Mouse (Mus musculus) CH12.LX (cell line): ENCODE measurements around the gene Gm49333.

Experiments used
- CHD2 ChIP-seq: IDR thresholded peaks from 2 replicates; pipeline ENCODE4 v1.6.1; 2011; ENCODE audit warnings: low read length, improper control_type of control experiment
- CTCF ChIP-seq, 2 experiments: IDR thresholded peaks in 1 of 2; conservative IDR thresholded peaks in 1 of 2; 2 replicates each; pipeline ENCODE4 v1.5.1; 2011 to 2012; ENCODE audit warnings: low read depth in 2 of 2, low read length in 2 of 2, improper control_type of control experiment in 1 of 2, inconsistent platforms in 1 of 2, mild to moderate bottlenecking in 1 of 2, moderate library complexity in 1 of 2
- E2F4 ChIP-seq: IDR thresholded peaks from 2 replicates; pipeline ENCODE4 v1.6.1; 2011; ENCODE audit warnings: low read depth, low read length, improper control_type of control experiment; ENCODE audit not compliant: insufficient replicate concordance
- NELFE ChIP-seq: IDR thresholded peaks from 2 replicates; pipeline ENCODE4 v1.6.1; 2011; ENCODE audit warnings: low read depth, low read length, improper control_type of control experiment
- POLR2A ChIP-seq: IDR thresholded peaks from 2 replicates; pipeline ENCODE4 v1.6.1; 2011; ENCODE audit warnings: low read depth, mild to moderate bottlenecking, improper control_type of control experiment, low read length
- RCOR1 ChIP-seq: conservative IDR thresholded peaks from 2 replicates; pipeline ENCODE4 v1.6.1; 2012; ENCODE audit warnings: low read depth, mild to moderate bottlenecking, inconsistent platforms, low read length, improper control_type of control experiment
- USF1 ChIP-seq: IDR thresholded peaks from 2 replicates; pipeline ENCODE4 v1.6.1; 2014; ENCODE audit warnings: low read depth, mild to moderate bottlenecking, inconsistent platforms, low read length, improper control_type of control experiment
- USF2 ChIP-seq: conservative IDR thresholded peaks from 2 replicates; pipeline ENCODE4 v1.6.1; 2011; ENCODE audit warnings: low read depth, low read length, improper control_type of control experiment

DNA sequence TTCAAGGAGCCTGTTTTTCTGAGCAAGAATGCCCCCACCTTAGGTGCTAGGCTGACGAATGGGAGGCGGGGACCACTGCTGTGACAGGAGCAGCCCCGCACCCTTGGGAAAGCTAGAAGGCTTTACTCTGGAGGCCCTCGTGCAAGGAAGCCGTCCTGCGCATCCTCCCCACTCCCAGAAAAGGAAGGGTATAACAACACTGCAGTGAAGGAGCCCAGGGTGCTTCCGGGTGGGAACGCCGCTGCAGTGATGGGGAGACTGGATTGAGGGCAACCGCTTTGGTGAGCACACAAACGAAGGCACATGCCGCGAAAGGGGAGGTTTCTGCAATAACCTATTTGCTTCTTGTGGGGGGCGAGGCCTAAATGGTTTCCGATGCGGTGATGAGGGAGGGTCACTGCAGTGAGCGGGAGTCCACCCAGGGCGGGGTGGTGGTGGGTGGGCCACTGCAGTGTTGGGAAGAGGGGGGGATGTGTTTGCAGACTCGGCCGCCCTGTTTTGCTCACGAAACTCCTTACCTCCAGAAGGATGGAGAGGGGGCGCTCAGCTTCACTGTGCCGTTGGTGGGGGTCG is 22.0 kb upstream of the Gm49333 start, which contains the start of gene Vwa5b2:
- TF ChIP-seq POLR2A (no peak), CHD2 (no peak), CTCF (conservative IDR thresholded peaks at IDR 0.05 in 1 of 2, IDR thresholded peaks at IDR 0.05 in 1 of 2; ENCODE audit: low read depth in 2 of 2, low read length in 2 of 2) (no peak), USF2 (no peak), E2F4 (no peak), USF1 (no peak), NELFE (no peak), RCOR1 (no peak)
